Mouse (Mus musculus): ENCODE data around the gene Zfp866. TPM values are rescaled to one million over a fixed set of nuclear protein-coding genes. Genes with fewer than 3 reads are reported as not detected.

Gene Zfp866
- polyA plus RNA-seq, 1 experiment, result 20.3 TPM

DNA sequence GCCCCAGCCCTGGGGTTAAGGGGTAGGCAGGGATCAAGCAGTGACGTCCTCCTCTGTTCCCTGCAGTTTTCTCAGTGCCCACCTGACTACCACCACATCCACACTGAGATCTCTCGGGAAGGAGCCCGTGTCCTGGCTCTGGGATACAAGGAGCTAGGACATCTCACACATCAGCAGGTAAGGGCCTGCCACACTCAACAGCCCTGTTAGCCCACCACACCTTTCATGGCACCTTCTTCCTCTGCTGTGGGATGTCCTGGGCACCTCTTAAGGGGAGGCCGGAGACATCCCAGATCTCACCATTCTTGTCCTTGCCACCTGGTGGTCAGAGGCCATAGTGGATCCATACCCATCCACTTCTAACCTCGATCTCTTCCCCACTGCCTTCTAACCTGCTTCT lies 9.0 kb upstream of the Zfp866 start:
- H3K27ac ChIP-seq (ENCODE audit: insufficient read depth, low read length), result no peak overlapping the region
- TF ChIP-seq CTCF (IDR thresholded peaks at IDR 0.05; ENCODE audit: extremely low read depth, insufficient read depth, low read length) (no peak), POLR2A (IDR thresholded peaks at IDR 0.05; ENCODE audit: extremely low read depth, insufficient read depth, low read length) (no peak)

DNA sequence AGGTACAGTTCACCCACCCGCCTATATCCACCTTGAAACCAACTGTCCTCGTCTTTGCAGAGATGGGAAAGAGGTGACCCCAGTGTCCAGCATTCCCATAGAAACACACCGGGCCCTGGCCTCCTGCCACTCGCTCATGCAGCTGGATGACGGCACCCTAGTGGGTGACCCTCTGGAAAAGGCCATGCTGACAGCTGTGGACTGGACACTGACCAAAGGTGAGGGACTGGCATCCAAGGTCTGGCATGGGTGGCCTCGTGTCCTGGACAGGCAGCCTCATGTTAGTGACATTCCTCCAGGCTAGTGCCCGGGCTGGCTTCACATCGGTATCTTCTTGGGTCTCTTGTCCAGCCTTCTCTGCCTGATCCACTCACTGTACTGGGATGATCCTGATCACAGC lies 8.3 kb upstream of the Zfp866 start:
- Histone ChIP-seq H3K27ac (ENCODE audit: insufficient read depth, low read length) (no peak overlapping the region), H3K4me1 (ENCODE audit: control insufficient read depth, insufficient read depth, low read length) (no peaks in the 10 kb centered on the region), H3K4me3 (ENCODE audit: insufficient read depth, low read length) (no peak overlapping the region)
- TF ChIP-seq CTCF (IDR thresholded peaks at IDR 0.05; ENCODE audit: extremely low read depth, insufficient read depth, low read length) (no peak), POLR2A (IDR thresholded peaks at IDR 0.05; ENCODE audit: extremely low read depth, insufficient read depth, low read length) (no peak)

More for the DNA sequence above, 9.0 kb upstream of the Zfp866 start:
- H3K4me1 ChIP-seq (ENCODE audit: control insufficient read depth, insufficient read depth, low read length), result no peaks in the 10 kb centered on the region
- no peak overlapping the region for H3K4me3 ChIP-seq (ENCODE audit: insufficient read depth, low read length)

DNA sequence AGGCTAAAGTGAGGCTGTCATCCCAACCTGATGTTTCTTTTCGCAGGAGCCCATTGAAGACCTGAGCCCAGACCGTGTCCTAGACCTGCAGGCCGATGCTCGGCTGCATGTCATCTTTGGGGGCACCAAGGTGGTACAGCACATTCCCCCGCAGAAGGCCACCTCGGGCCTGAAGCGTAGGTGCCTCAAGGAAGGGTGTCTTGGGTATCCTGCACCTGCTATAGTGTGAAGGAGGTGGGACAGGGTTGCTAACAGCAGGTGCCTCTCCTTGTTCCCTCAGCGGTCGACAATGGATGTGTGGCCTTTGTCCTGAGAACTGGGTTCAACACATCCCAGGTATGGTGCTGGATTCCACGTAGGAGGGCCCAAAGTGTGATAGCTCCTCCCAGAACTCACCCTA lies 6.7 kb upstream of the Zfp866 start:
- Histone ChIP-seq H3K27ac (ENCODE audit: insufficient read depth, low read length) (no peak overlapping the region), H3K4me1 (ENCODE audit: control insufficient read depth, insufficient read depth, low read length) (peaks cover under 1% of the 10 kb centered on the region; the same call in 1 of the 2 replicates), H3K4me3 (ENCODE audit: insufficient read depth, low read length) (no peak overlapping the region)
- no peak for TF ChIP-seq POLR2A (IDR thresholded peaks at IDR 0.05; ENCODE audit: extremely low read depth, insufficient read depth, low read length)
- TF ChIP-seq CTCF (IDR thresholded peaks at IDR 0.05; ENCODE audit: extremely low read depth, insufficient read depth, low read length), result no peak

DNA sequence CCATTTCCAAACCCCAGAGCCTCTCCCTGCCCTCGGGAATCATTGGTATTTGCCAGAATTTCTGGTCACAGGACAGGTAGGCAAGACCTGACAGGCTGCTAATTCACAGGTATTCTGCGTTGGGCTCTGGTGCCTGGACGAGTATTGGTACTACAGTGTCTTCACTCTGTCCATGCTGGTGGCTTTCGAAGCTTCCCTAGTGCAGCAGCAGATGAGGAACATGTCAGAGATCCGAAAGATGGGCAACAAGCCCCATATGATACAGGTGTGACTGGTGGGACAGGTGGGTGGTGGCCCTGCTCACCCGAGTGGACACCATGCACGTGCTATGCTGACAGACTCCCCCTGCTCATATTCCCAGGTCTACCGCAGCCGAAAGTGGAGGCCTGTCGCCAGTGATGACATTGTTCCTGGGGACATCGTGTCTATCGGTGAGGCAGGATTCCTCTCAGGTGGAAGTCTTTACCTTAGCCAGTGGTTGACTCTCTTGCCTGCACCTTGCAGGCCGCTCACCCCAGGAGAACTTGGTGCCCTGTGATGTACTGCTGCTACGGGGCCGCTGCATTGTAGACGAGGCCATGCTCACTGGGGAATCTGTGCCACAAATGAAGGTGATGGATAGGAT lies 5.9 kb upstream of the Zfp866 start:
- Histone ChIP-seq H3K4me3 (ENCODE audit: insufficient read depth, low read length) (no peak overlapping the region), H3K4me1 (ENCODE audit: control insufficient read depth, insufficient read depth, low read length) (peaks cover 1% of the 10 kb centered on the region; the same call in 1 of the 2 replicates), H3K27ac (ENCODE audit: insufficient read depth, low read length) (no peak overlapping the region)
- no peak for TF ChIP-seq CTCF (IDR thresholded peaks at IDR 0.05; ENCODE audit: extremely low read depth, insufficient read depth, low read length)
- no peak for TF ChIP-seq POLR2A (IDR thresholded peaks at IDR 0.05; ENCODE audit: extremely low read depth, insufficient read depth, low read length)

DNA sequence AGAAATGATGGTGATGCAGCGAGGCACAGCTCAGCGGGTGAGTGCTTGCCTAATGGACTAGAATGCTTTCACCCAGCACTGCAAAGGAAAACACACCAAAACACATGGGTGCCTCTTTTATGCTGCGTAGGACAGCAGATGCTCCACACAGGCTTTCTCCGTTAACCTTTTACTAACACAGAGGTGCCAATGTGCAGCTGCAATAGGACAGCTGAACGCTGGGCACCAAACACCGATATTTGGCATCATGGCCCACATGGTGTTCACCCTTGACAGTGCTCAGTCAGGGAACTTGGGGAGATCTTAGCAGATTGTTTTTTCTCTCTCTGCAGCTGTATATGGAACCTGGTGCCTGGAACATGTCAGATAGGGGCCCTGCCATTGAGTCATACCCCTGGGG lies 3.9 kb upstream of the Zfp866 start:
- no peak for TF ChIP-seq CTCF (IDR thresholded peaks at IDR 0.05; ENCODE audit: extremely low read depth, insufficient read depth, low read length)
- TF ChIP-seq POLR2A (IDR thresholded peaks at IDR 0.05; ENCODE audit: extremely low read depth, insufficient read depth, low read length), result no peak
- peaks cover 1% of the 10 kb centered on the region; the same call in 1 of the 2 replicates for H3K4me1 ChIP-seq (ENCODE audit: control insufficient read depth, insufficient read depth, low read length)

DNA sequence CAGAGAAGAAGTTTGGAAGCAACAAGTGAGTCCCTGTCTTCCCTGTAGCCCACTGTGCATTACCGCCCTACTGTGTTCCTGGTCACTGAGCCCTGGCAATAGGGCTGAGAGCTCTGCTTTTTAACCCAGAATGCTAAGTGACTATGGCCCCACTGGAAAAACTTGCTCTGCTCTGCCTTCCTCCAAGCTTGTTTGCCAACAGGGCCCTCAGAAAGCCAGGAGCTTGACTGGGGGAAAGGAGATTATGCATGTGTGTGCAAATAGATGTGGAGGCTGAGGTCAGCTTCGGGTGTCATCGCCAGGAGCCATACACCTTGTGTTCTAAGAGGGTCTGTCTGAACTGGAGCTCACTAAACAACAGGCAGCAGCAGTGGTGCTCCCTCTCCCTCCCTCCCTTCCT lies 3.1 kb upstream of the Zfp866 start:
- TF ChIP-seq CTCF (IDR thresholded peaks at IDR 0.05; ENCODE audit: extremely low read depth, insufficient read depth, low read length) (no peak), POLR2A (IDR thresholded peaks at IDR 0.05; ENCODE audit: extremely low read depth, insufficient read depth, low read length) (no peak)
- Histone ChIP-seq H3K4me1 (ENCODE audit: control insufficient read depth, insufficient read depth, low read length) (peaks cover 1% of the 10 kb centered on the region; the same call in 1 of the 2 replicates), H3K27ac (ENCODE audit: insufficient read depth, low read length) (no peak overlapping the region), H3K4me3 (ENCODE audit: insufficient read depth, low read length) (no peak overlapping the region)

More for the DNA sequence above, 3.9 kb upstream of the Zfp866 start:
- Histone ChIP-seq H3K4me3 (ENCODE audit: insufficient read depth, low read length) (no peak overlapping the region), H3K27ac (ENCODE audit: insufficient read depth, low read length) (no peak overlapping the region)

DNA sequence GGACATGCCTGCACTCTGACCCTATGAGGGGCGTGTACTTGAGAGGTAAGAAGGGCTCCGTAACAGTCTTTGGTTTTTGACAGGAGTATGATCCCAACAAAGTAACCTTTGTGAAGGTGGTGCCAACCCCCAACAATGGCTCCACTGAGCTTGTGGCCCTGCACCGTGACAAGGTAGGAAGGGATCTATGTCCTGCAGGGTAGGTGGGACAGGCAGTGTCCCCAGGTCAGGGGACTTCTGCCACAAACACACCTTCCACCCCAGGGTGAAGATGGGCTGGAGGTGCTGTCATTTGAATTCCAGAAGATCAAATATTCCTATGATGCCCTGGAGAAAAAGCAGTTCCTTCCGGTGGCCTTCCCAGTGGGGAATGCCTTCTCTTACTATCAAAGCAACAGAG lies 2.7 kb upstream of the Zfp866 start:
- no peak for TF ChIP-seq POLR2A (IDR thresholded peaks at IDR 0.05; ENCODE audit: extremely low read depth, insufficient read depth, low read length)
- TF ChIP-seq CTCF (IDR thresholded peaks at IDR 0.05; ENCODE audit: extremely low read depth, insufficient read depth, low read length), result no peak
- Histone ChIP-seq H3K4me3 (ENCODE audit: insufficient read depth, low read length) (no peak overlapping the region), H3K27ac (ENCODE audit: insufficient read depth, low read length) (no peak overlapping the region), H3K4me1 (ENCODE audit: control insufficient read depth, insufficient read depth, low read length) (peaks cover 1% of the 10 kb centered on the region; the same call in 1 of the 2 replicates)

DNA sequence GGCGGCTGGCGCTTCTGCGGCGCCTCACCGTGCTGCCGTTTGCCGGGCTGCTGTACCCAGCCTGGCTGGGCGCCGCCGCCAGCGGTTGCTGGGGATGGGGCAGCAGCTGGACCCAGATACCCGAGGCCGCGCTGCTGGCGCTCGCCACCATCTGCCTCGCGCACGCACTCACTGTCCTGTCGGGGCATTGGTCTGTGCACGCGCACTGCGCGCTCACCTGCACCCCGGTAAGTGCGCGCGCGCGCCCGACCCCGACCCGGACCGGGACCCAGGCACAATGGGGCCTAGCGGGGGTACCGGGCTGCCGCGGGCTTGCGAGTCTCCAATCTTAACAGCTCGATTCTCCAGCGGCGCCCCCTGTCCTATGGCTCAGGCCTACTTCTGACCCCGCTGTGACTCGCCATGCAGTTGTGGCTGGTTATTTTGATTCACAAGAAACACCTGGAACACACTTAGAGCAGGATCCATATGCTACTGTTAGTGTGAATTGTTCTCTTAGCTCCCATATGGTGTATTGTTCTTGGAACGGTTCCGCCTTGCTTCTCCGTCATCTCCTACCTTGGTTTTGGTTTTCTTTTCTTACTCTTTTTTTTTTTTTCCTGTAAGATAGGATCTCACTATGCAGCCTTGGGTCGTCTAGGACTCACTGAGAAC lies 564 bp upstream of the Zfp866 start:
- TF ChIP-seq POLR2A (IDR thresholded peaks at IDR 0.05; ENCODE audit: extremely low read depth, insufficient read depth, low read length) (no peak), CTCF (IDR thresholded peaks at IDR 0.05; ENCODE audit: extremely low read depth, insufficient read depth, low read length) (no peak)
- peaks cover 1% of the 10 kb centered on the region; the same call in 1 of the 2 replicates for H3K4me1 ChIP-seq (ENCODE audit: control insufficient read depth, insufficient read depth, low read length)
- H3K4me3 ChIP-seq (ENCODE audit: insufficient read depth, low read length), result peak overlapping the region; percentile 96
- H3K27ac ChIP-seq (ENCODE audit: insufficient read depth, low read length), result peak overlapping the region; percentile 75; the same call in 1 of the 2 replicates

DNA sequence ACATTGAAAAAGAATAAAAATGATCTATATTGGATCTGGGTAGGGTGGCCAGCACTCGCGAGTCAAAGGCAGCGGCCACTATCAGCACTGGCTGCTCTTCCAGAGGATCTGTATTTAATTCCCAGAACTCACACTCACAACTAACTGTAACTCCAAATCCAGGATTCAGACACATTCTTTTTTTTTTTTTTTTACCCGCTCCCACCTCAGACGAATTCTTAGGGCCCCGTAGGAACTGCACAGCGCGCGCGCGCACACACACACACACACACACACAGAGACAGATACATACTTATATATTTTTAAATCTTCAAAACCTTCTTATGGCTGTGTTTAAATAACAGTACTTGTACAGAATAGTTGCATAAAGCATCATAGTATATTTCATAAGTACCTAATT lies 614 bp downstream of the Zfp866 start:
- Histone ChIP-seq H3K27ac (ENCODE audit: insufficient read depth, low read length) (no peak overlapping the region), H3K4me3 (ENCODE audit: insufficient read depth, low read length) (peak overlapping the region; percentile 96), H3K4me1 (ENCODE audit: control insufficient read depth, insufficient read depth, low read length) (peaks cover 1% of the 10 kb centered on the region; the same call in 1 of the 2 replicates)
- TF ChIP-seq POLR2A (IDR thresholded peaks at IDR 0.05; ENCODE audit: extremely low read depth, insufficient read depth, low read length) (no peak), CTCF (IDR thresholded peaks at IDR 0.05; ENCODE audit: extremely low read depth, insufficient read depth, low read length) (no peak)

DNA sequence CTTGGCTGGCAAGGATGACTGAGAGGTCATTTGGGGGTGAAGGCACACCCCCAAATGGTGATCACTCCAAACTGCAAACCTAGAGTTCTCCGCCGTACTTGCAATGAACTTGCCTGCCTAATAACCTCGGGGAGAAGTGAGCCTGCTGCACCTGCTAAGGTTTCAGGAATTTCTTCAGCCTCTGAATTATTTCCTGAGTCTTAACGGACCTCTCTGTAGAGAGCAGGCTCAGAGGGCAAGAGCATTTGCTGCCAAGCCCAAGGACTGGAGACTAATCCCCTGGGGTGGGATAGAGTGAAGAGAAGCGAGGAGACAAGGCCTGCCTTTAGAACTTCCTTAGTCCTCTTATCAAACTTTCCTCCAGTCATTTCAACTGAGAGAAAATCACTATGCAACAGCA lies 1.2 kb downstream of the Zfp866 start:
- no peak for TF ChIP-seq CTCF (IDR thresholded peaks at IDR 0.05; ENCODE audit: extremely low read depth, insufficient read depth, low read length)
- TF ChIP-seq POLR2A (IDR thresholded peaks at IDR 0.05; ENCODE audit: extremely low read depth, insufficient read depth, low read length), result no peak
- Histone ChIP-seq H3K27ac (ENCODE audit: insufficient read depth, low read length) (no peak overlapping the region), H3K4me3 (ENCODE audit: insufficient read depth, low read length) (no peak overlapping the region), H3K4me1 (ENCODE audit: control insufficient read depth, insufficient read depth, low read length) (peaks cover 1% of the 10 kb centered on the region; the same call in 1 of the 2 replicates)

Data from cortical plate, adult 2 months (tissue).